Mouse (Mus musculus) heart, adult 2 months (tissue): ENCODE results near the gene Zan. TPM values are rescaled to one million over a fixed set of nuclear protein-coding genes. Genes with fewer than 3 reads are reported as not detected.

Experiments
- DNase-seq, 2 experiments: peaks; one replicate each; pipeline ENCODE4 v3.0.0; 2021
- H3K27ac ChIP-seq: fragments of 200-600 bp; 2 replicates; pipeline ENCODE4 v1.8.1; 2022
- H3K27me3 ChIP-seq: fragments of 200-500 bp; 2 replicates; pipeline ENCODE4 v1.6.1; 2012; ENCODE audit warnings: mild to moderate bottlenecking, low read length, inconsistent platforms, mixed read lengths; ENCODE audit not compliant: control insufficient read depth, insufficient read depth
- H3K36me3 ChIP-seq: fragments of 200-500 bp; 2 replicates; pipeline ENCODE4 v1.6.1; 2012; ENCODE audit warnings: low read length, inconsistent platforms; ENCODE audit not compliant: control insufficient read depth, insufficient read depth
- H3K4me1 ChIP-seq: fragments of 200-500 bp; 2 replicates; pipeline ENCODE4 v1.6.1; 2011; ENCODE audit warnings: low read length; ENCODE audit not compliant: control insufficient read depth, insufficient read depth
- H3K4me3 ChIP-seq: fragments of 200-600 bp; 2 replicates; pipeline ENCODE4 v1.8.1; 2022
- H3K79me2 ChIP-seq: fragments of 200-500 bp; replicated peaks from 2 replicates; pipeline ENCODE4 v1.6.1; 2012; ENCODE audit warnings: mild to moderate bottlenecking, inconsistent platforms, low read length, moderate library complexity, mixed read lengths; ENCODE audit not compliant: control insufficient read depth, insufficient read depth
- H3K9ac ChIP-seq: fragments of 200-500 bp; 2 replicates; pipeline ENCODE4 v1.6.1; 2012; ENCODE audit warnings: low read depth, mild to moderate bottlenecking, control low read depth, inconsistent platforms, low read length, mixed read lengths
- CTCF ChIP-seq: fragments of 200-600 bp; IDR thresholded peaks from 2 replicates; pipeline ENCODE4 v1.8.1; 2022; ENCODE audit warnings: antibody characterized with exemption, mild to moderate bottlenecking, moderate library complexity
- EP300 ChIP-seq: fragments of 200-500 bp; IDR thresholded peaks from 2 replicates; pipeline ENCODE4 v1.6.1; 2011; ENCODE audit warnings: low read depth, low read length, control low read depth; ENCODE audit not compliant: insufficient read depth
- POLR2A ChIP-seq: fragments of 200-500 bp; IDR thresholded peaks from 2 replicates; pipeline ENCODE4 v1.6.1; 2011; ENCODE audit warnings: mild to moderate bottlenecking, low read depth, low read length, control low read depth; ENCODE audit not compliant: insufficient read depth
- WGBS: fragments of 180-500 bp; shearing (Covaris S2); methylation state at CpG from one replicate; pipeline ENCODE4 v1.1.7; 2018; 5-methylcytosine and 5-hydroxymethylcytosine counted together
- intact Hi-C: fragments of 180-260 bp; cut with DNase I; formaldehyde crosslinking; loops from one replicate; pipeline ENCODE4 v1.15.1; 2025
- polyA plus RNA-seq: library from polyadenylated mRNA; depleted of rRNA; stranded (reverse); fragments of >200 nt; gene quantifications from 2 replicates; pipeline ENCODE4 v1.2.3, GENCODE M21; 2012
- total RNA-seq, 2 experiments: library from RNA; stranded (reverse); gene quantifications; 2 replicates each; pipeline ENCODE4 v1.2.3; 2021

Zan gene
- total and polyA plus RNA-seq, 3 experiments = 0.02 TPM; not detected in 2

DNA sequence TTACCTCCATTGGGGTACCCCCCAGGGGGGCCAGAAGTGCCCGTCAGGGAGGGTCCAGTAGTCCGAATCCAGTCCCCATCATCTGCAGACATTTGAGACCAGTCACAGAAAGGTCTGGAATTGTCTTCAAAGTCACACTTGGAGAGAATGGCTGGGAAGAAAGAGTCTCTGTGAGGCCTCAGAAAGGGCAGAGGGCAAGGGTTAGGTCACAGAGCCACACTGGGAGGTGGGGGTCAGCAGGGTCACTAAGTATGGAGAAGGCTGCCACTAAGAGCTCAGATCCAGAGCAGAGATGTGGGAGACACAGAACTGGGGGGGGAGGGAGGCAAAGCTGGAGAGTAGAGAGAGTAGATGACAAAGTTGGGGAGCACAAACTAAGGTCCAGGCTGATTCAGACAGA lies 2.5 kb downstream of the Zan start:
- TF ChIP-seq EP300 (no peak), CTCF (no peak), POLR2A (no peak)
- 71% methylated on average over 2 of the region's 2 CpGs for WGBS
- no peaks in the 10 kb centered on the region for H3K79me2 ChIP-seq
- H3K27ac ChIP-seq = no peak overlapping the region
- no peaks in the 10 kb centered on the region for H3K27me3 ChIP-seq
- no peaks in the 10 kb centered on the region for H3K4me1 ChIP-seq
- DNase-seq = no peak
- no peak overlapping the region for H3K9ac ChIP-seq
- intact Hi-C loops = no loop called here
- H3K36me3 ChIP-seq = no peaks in the 10 kb centered on the region
- no peak overlapping the region for H3K4me3 ChIP-seq

DNA sequence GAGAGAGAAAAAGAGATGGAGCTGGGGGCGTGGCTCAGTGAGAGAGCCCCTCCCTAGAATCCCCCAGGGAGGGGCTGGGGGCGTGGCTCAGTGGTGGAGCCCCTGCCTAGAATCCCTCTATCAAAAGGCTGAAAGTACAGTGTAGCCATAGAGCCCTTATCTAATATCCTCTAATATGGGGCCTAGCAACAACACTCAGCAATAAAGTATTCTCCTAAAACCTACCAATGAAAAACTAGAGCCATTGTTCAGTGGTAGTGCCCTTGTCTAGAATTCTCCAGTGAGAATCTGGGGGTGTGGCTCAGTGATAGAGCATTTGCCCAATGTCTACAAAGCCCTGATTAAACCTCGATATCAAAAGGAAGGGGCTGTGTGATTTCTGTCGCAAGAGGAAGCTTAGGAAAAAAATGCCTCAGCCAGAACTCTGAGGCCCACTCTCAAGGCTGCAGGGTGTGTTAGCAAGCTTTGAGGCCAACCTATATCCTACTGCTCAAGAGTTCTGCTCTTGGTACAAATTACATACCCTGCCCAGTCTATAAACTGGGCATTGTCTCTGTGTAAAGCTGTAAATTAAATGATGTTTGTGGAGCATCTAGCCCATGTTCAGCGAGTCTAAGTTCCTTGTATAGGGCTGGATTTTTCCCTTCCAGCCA lies 4.5 kb downstream of the Zan start:
- H3K4me3 ChIP-seq = no peak overlapping the region

DNA sequence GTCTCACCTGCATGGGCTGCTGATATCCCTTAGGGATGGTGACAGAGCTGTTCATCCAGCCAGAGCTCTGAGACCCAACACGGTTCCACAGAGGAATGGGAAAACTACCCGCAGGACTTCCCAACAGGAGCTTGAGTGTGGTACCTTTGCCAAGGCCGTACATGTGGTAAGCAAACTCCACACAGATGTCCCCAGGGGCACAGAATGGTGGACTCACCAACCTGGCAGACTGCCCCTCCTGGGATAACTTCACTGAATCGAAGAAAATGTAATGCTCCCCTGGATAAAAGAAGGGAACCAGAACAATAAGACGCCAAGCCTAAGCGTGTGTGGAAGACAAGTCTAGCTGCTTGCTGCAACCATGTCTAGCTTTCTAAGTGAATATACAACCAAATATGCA lies 9.9 kb downstream of the Zan start:
- H3K4me1 ChIP-seq = no peaks in the 10 kb centered on the region
- H3K79me2 ChIP-seq = no peaks in the 10 kb centered on the region
- no peak for TF ChIP-seq EP300
- no peak for TF ChIP-seq POLR2A
- H3K4me3 ChIP-seq = no peak overlapping the region
- no peaks in the 10 kb centered on the region for H3K36me3 ChIP-seq
- H3K27me3 ChIP-seq = no peaks in the 10 kb centered on the region; the same call in 1 of the 2 replicates
- no peak overlapping the region for H3K9ac ChIP-seq
- WGBS = 88% methylated on average over 6 of the region's 6 CpGs
- intact Hi-C loops = no loop called here
- no peak for DNase-seq
- H3K27ac ChIP-seq = no peak overlapping the region

More for the DNA sequence above, 4.5 kb downstream of the Zan start:
- no peaks in the 10 kb centered on the region for H3K27me3 ChIP-seq
- H3K27ac ChIP-seq = no peak overlapping the region
- DNase-seq = no peak
- intact Hi-C loops = no loop called here
- no peaks in the 10 kb centered on the region for H3K79me2 ChIP-seq
- no peaks in the 10 kb centered on the region for H3K4me1 ChIP-seq
- no peak overlapping the region for H3K9ac ChIP-seq
- TF ChIP-seq CTCF = no peak
- TF ChIP-seq EP300 = no peak
- TF ChIP-seq POLR2A = no peak
- H3K36me3 ChIP-seq = no peaks in the 10 kb centered on the region
- WGBS = 49% methylated on average over 5 of the region's 5 CpGs

DNA sequence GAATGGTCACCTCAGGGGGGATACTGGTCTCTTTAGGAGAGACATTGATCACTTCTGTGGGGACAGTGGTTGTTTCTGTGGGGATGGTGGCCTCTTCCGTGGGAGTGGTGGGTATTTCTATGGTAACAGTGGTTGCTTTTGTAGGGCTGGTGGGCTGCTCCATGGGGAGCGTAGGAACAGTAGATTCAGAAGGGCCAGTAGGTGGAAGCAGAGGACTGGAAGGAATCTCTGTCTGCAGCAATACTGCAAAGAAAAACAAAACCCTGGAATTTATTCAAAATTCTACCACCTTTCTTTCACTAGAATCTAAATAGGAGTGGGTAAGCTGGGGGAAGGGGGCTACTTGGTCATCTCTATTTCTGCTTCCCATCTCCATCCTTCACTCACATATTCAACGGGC lies 11.8 kb downstream of the Zan start:
- H3K9ac ChIP-seq = no peak overlapping the region
- H3K79me2 ChIP-seq = no peaks in the 10 kb centered on the region
- intact Hi-C loops = no loop called here
- DNase-seq = no peak
- H3K36me3 ChIP-seq = no peaks in the 10 kb centered on the region
- no peak overlapping the region for H3K27ac ChIP-seq
- WGBS = 37% methylated on average over 3 of the region's 3 CpGs
- H3K4me3 ChIP-seq = no peak overlapping the region
- no peaks in the 10 kb centered on the region for H3K4me1 ChIP-seq
- TF ChIP-seq CTCF = peak; percentile 24; the same call in 1 of the 2 replicates
- no peak for TF ChIP-seq POLR2A
- TF ChIP-seq EP300 = no peak
- H3K27me3 ChIP-seq = no peaks in the 10 kb centered on the region; the same call in 1 of the 2 replicates

DNA sequence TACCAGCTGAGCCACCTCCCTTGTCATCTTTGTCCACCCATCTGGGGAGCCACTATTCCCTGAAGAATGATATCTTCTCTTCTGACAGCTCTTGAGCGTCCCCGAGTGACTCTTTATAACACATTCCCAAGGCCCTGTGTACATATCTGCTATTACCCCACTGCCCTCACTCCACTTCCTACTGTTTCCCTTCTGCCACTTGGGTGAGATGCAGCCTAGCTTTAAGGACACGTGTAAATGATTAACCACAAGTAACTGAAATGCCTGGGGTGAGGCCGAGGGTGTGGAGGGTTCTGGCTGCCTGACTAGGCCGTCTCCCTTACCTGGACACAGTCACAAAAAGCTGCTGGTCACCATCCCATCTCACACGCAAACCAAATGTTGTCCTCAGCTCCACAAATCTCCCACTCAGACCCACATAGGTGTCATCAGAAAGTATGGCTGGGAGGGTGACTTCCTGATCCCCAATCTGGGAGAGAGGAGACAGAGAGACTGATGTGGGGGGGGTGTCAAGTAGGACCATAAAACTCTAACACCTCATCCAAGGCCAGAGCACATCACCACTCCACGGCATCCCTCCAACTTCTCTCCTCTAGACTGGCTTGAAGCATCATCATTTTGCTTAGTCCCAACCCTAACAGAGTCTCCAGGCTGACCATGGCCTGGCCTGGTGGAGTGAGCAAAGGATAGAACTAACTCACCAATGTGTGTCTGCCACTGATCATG lies 20.8 kb downstream of the Zan start:
- no peaks in the 10 kb centered on the region for H3K27me3 ChIP-seq
- 51% methylated on average over 7 of the region's 7 CpGs for WGBS
- no peak for DNase-seq
- no peaks in the 10 kb centered on the region for H3K79me2 ChIP-seq
- TF ChIP-seq CTCF (no peak), POLR2A (no peak), EP300 (no peak)
- H3K27ac ChIP-seq = no peak overlapping the region
- no peak overlapping the region for H3K4me3 ChIP-seq
- no peaks in the 10 kb centered on the region for H3K36me3 ChIP-seq
- intact Hi-C loops = no loop called here
- H3K4me1 ChIP-seq = no peaks in the 10 kb centered on the region
- no peak overlapping the region for H3K9ac ChIP-seq

DNA sequence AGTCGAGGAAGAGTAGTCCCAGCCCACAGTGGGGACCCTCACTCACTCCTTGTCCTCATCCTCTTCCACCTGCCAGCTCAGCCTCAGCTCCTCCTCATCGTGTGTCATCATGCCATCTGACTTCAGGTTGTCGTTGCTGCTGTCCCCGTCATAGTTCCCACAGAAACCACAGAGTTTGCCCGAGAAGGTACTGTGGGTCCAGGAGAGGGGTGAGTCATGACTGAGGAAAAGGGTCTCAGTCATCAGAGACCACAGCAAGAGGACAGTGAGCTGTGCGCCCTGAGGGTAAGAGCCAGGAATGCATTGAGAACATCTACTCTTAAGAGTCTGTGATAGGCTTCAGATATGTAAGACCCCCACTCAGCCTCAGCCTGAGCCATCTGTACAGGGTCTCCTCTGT lies 21.7 kb downstream of the Zan start:
- Histone ChIP-seq H3K9ac (no peak overlapping the region), H3K79me2 (no peaks in the 10 kb centered on the region), H3K27ac (no peak overlapping the region), H3K4me1 (no peaks in the 10 kb centered on the region), H3K4me3 (no peak overlapping the region), H3K36me3 (no peaks in the 10 kb centered on the region), H3K27me3 (no peaks in the 10 kb centered on the region)
- TF ChIP-seq EP300 (no peak), CTCF (no peak), POLR2A (no peak)
- 67% methylated on average over 6 of the region's 6 CpGs for WGBS
- intact Hi-C loops = no loop called here
- no peak for DNase-seq
